Mouse (Mus musculus) myocyte (in vitro differentiated cells): ENCODE measurements around the gene Ralgapa2. TPM values are rescaled to one million over a fixed set of nuclear protein-coding genes. Genes with fewer than 3 reads are reported as not detected.

Experiments used
- H3K27me3 ChIP-seq: one replicate; pipeline ENCODE4 v1.6.1; 2011; ENCODE audit not compliant: control insufficient read depth, insufficient read depth, insufficient read length
- H3K36me3 ChIP-seq: one replicate; pipeline ENCODE4 v1.6.1; 2011; ENCODE audit not compliant: control insufficient read depth, insufficient read depth
- H3K4me2 ChIP-seq: one replicate; pipeline ENCODE4 v1.6.1; 2011; ENCODE audit warnings: low read depth, control low read depth
- H3K4me3 ChIP-seq: one replicate; pipeline ENCODE4 v1.5.1; 2011; ENCODE audit warnings: mild to moderate bottlenecking, control low read depth, moderate library complexity
- H3K79me2 ChIP-seq: one replicate; pipeline ENCODE4 v1.6.1; 2011; ENCODE audit not compliant: control insufficient read depth, insufficient read depth
- H3ac ChIP-seq: one replicate; pipeline ENCODE4 v1.6.1; 2011; ENCODE audit not compliant: control insufficient read depth, insufficient read length
- CEBPB ChIP-seq: IDR thresholded peaks from 2 replicates; pipeline ENCODE4 v1.6.1; 2011; ENCODE audit warnings: mild to moderate bottlenecking, moderate library complexity; ENCODE audit not compliant: poor library complexity, insufficient read depth, severe bottlenecking
- E2F4 ChIP-seq: IDR thresholded peaks from one replicate; pipeline ENCODE4 v1.6.1; 2011; ENCODE audit warnings: mild to moderate bottlenecking, control low read depth, moderate library complexity; ENCODE audit not compliant: insufficient read depth
- MAX ChIP-seq: IDR thresholded peaks from one replicate; pipeline ENCODE4 v1.6.1; 2011; ENCODE audit warnings: low read depth, mild to moderate bottlenecking, control low read depth
- MYOD1 ChIP-seq, 3 experiments: IDR thresholded peaks; one replicate each; pipeline ENCODE4 v1.6.1; 2011; ENCODE audit warnings: control low read depth in 2 of 3, low read depth in 2 of 3, mild to moderate bottlenecking in 2 of 3, moderate library complexity in 1 of 3; ENCODE audit not compliant: insufficient read length in 2 of 3, control insufficient read depth in 1 of 3
- MYOG ChIP-seq, 3 experiments: IDR thresholded peaks; one replicate each; pipeline ENCODE4 v1.6.1; 2011; ENCODE audit warnings: control low read depth in 2 of 3, low read depth in 2 of 3, mild to moderate bottlenecking in 2 of 3; ENCODE audit not compliant: insufficient read length in 2 of 3, control insufficient read depth in 1 of 3, insufficient read depth in 1 of 3
- POLR2A ChIP-seq: IDR thresholded peaks from one replicate; pipeline ENCODE4 v1.6.1; 2011; ENCODE audit warnings: low read depth, mild to moderate bottlenecking, control low read depth, moderate library complexity; ENCODE audit not compliant: insufficient read length
- POLR2AphosphoS2 ChIP-seq: IDR thresholded peaks from one replicate; pipeline ENCODE4 v1.6.1; 2011; ENCODE audit warnings: low read depth, control low read depth; ENCODE audit not compliant: insufficient read length
- REST ChIP-seq: IDR thresholded peaks from one replicate; pipeline ENCODE4 v1.6.1; 2011; ENCODE audit warnings: mild to moderate bottlenecking, control low read depth, moderate library complexity; ENCODE audit not compliant: insufficient read depth, insufficient read length
- SRF ChIP-seq: IDR thresholded peaks from one replicate; pipeline ENCODE4 v1.6.1; 2011; ENCODE audit warnings: low read depth; ENCODE audit not compliant: control insufficient read depth, insufficient read length
- TCF12 ChIP-seq: IDR thresholded peaks from one replicate; pipeline ENCODE4 v1.6.1; 2011; ENCODE audit warnings: mild to moderate bottlenecking, control low read depth; ENCODE audit not compliant: poor library complexity, insufficient read depth, severe bottlenecking
- TCF3 ChIP-seq: IDR thresholded peaks from one replicate; pipeline ENCODE4 v1.6.1; 2011; ENCODE audit warnings: low read depth, control low read depth; ENCODE audit not compliant: insufficient read length
- USF1 ChIP-seq: IDR thresholded peaks from one replicate; pipeline ENCODE4 v1.6.1; 2011; ENCODE audit warnings: low read depth, mild to moderate bottlenecking, control low read depth, moderate library complexity
- polyA plus RNA-seq: library from polyadenylated mRNA; unstranded; fragments of >200 nt; fragmentation: generic; extraction: Trizol; gene quantifications from one replicate; pipeline ENCODE4 v1.2.1, GENCODE M21; 2012; ENCODE audit warnings: missing spikeins

Ralgapa2 gene
- polyA plus RNA-seq, 1 experiment, result 1.8 TPM

DNA sequence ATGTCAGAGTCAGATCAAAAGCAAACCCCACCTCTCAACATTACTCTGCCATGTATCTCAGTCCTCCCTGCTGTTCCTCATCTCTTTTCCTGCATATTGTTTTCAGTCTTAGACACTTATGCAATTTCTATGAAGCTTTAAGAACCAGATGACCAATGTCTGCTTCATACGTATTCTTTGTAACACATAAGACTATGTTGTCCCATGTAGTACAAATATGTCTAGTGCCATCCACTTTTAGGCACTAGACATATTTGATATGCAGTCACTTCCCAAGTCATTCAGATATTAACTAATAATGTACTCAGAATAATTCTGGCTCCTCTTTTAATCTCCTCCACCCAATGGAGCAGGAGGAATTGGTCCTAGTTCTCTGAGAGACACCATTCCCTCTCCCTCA lies 21.2 kb downstream of the Ralgapa2 start:
- Histone ChIP-seq H3K79me2 (no peaks in the 10 kb centered on the region), H3K36me3 (no peaks in the 10 kb centered on the region)
- TF ChIP-seq MYOG (IDR thresholded peaks at IDR 0.05; ENCODE audit: control insufficient read depth in 1 of 3, insufficient read depth in 1 of 3, insufficient read length in 2 of 3, low read depth in 2 of 3) (no peak), TCF12 (no peak), CEBPB (no peak), MYOD1 (IDR thresholded peaks at IDR 0.05; ENCODE audit: control insufficient read depth in 1 of 3, insufficient read length in 2 of 3, low read depth in 2 of 3) (no peak), E2F4 (no peak), USF1 (no peak), MAX (no peak), REST (no peak), SRF (no peak), POLR2A (no peak), TCF3 (no peak)

DNA sequence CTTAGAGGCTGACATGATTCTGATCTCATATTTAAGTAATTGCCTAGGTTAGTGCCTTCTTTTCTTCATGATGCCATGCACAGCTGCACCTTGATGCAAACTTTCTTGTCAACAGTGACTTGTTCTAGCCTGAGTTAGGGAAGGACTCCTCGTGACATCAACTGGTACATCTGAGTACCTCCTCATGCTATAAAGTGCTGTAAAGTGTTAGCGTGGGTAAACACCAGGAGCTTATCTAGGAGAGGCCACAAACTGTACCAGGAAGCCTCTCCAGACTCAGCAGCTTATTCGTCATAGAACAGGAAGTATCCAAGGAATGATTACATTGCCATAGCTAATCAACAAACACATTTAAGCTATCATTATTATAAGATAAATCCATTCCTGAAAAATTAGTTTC lies 23.9 kb downstream of the Ralgapa2 start:
- no peak overlapping the region for H3ac ChIP-seq
- H3K4me2 ChIP-seq, result no peak overlapping the region
- H3K36me3 ChIP-seq, result no peaks in the 10 kb centered on the region
- H3K4me3 ChIP-seq, result no peak overlapping the region
- no peak for TF ChIP-seq MYOD1 (IDR thresholded peaks at IDR 0.05; ENCODE audit: control insufficient read depth in 1 of 3, insufficient read length in 2 of 3, low read depth in 2 of 3)
- no peak for TF ChIP-seq POLR2AphosphoS2
- no peak for TF ChIP-seq E2F4
- TF ChIP-seq SRF, result no peak
- no peaks in the 10 kb centered on the region for H3K27me3 ChIP-seq
- no peaks in the 10 kb centered on the region for H3K79me2 ChIP-seq

More for the DNA sequence above, 21.2 kb downstream of the Ralgapa2 start:
- H3K4me3 ChIP-seq, result no peak overlapping the region
- no peak overlapping the region for H3K4me2 ChIP-seq
- no peak overlapping the region for H3ac ChIP-seq
- H3K27me3 ChIP-seq, result no peaks in the 10 kb centered on the region

DNA sequence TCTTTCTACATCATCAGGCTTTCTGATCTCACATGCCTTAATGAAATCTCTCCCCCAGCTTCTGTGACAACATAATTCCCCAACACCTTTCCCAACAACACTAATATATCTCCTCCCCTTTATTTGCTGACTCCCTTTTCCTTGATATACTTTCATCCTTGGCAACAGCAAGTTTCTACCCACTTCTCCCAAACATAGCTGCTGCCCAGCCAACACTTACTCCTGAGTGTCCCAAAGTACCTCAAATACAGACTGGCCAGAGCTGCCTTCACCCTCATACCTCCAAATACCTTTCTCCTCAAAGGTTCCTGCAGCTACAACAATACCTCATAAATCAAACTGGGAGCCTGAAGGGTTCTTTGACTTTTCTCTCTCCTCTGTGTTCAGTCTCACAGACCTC lies 29.3 kb downstream of the Ralgapa2 start:
- Histone ChIP-seq H3K4me2 (no peak overlapping the region), H3ac (no peak overlapping the region), H3K79me2 (no peaks in the 10 kb centered on the region), H3K27me3 (no peaks in the 10 kb centered on the region), H3K36me3 (no peaks in the 10 kb centered on the region), H3K4me3 (no peak overlapping the region)
- no peak for TF ChIP-seq CEBPB
- no peak for TF ChIP-seq TCF12
- no peak for TF ChIP-seq MYOD1 (IDR thresholded peaks at IDR 0.05; ENCODE audit: control insufficient read depth in 1 of 3, insufficient read length in 2 of 3, low read depth in 2 of 3)
- no peak for TF ChIP-seq TCF3
- TF ChIP-seq MAX, result no peak

DNA sequence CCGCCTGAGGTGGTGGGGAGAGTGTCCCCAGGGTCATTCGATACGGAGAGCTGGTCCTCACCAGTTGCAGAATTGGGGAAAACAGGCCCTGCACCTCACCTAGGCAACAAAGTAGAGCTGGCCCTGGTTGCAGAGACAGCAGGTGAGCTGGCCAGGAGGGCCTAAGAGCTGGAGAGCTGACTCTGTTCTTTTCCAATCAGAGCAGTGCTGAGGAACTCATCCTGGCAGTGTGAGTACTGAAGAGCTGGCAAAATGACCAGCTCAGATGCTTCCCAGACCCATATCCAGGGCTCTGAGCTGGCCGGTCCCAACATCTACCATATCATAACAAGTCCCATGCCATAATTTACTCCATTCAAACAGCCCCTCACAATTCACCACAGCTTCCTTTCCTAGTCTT lies 34.7 kb downstream of the Ralgapa2 start:
- no peaks in the 10 kb centered on the region for H3K79me2 ChIP-seq
- H3K4me2 ChIP-seq, result no peak overlapping the region
- H3K27me3 ChIP-seq, result no peaks in the 10 kb centered on the region
- no peaks in the 10 kb centered on the region for H3K36me3 ChIP-seq
- TF ChIP-seq TCF3 (no peak), E2F4 (no peak), MAX (no peak), POLR2AphosphoS2 (no peak), SRF (no peak), MYOG (IDR thresholded peaks at IDR 0.05; ENCODE audit: control insufficient read depth in 1 of 3, insufficient read depth in 1 of 3, insufficient read length in 2 of 3, low read depth in 2 of 3) (no peak), MYOD1 (IDR thresholded peaks at IDR 0.05; ENCODE audit: control insufficient read depth in 1 of 3, insufficient read length in 2 of 3, low read depth in 2 of 3) (no peak), TCF12 (no peak), REST (no peak), POLR2A (no peak)
- H3ac ChIP-seq, result no peak overlapping the region
- no peak overlapping the region for H3K4me3 ChIP-seq

DNA sequence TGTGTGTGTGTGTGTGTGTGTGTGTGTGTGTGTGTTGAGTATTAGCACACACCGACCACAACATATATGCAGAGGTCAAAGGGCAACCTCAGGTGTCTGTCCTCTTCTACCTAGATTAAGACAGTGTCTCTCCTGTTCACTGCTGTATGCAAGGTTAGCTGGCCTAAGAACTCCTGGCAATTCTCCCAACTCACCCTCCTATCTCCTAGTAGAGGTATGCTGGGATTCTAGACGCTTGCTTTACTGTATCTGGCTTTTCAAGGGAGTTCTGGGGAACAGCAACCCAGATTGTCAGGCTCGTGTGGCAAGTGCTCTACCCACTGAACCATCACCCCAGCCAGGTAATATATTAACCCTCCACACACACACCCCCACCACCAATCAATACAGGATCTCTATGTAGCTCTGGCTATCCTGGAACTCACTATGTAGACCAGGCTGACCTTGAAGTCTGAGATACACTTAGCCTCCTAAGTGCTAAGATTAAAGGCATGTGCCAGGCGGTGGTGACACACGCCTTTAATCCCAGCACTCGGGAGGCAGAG lies 35.6 kb downstream of the Ralgapa2 start:
- Histone ChIP-seq H3K4me2 (no peak overlapping the region), H3ac (no peak overlapping the region), H3K4me3 (no peak overlapping the region), H3K79me2 (no peaks in the 10 kb centered on the region), H3K36me3 (no peaks in the 10 kb centered on the region), H3K27me3 (no peaks in the 10 kb centered on the region)
- TF ChIP-seq TCF12 (no peak), SRF (no peak), REST (no peak), CEBPB (no peak), POLR2A (no peak), E2F4 (no peak), USF1 (no peak), TCF3 (no peak)
